Mouse (Mus musculus) kidney, postnatal 0 days (tissue): Measurements from ENCODE around the gene Eef1a1. TPM values are rescaled to one million over a fixed set of nuclear protein-coding genes. Genes with fewer than 3 reads are reported as not detected.

ENCODE experiments used
- ATAC-seq: fragments of 200-750 bp; cut with Nextera tagmentation; replicated peaks from 2 replicates; pipeline ENCODE4 v1.8.0; 2017; ENCODE audit warnings: low read depth, moderate number of reproducible peaks, moderate TSS enrichment, moderate library complexity; ENCODE audit not compliant: low FRiP score
- DNase-seq: peaks from one replicate; pipeline ENCODE4 v3.0.0-alpha.2; 2016; ENCODE audit warnings: low spot score
- H3K27ac ChIP-seq: fragments of 300-500 bp; sonication (generic); 2 replicates; pipeline ENCODE4 v1.5.1; 2014; ENCODE audit warnings: mild to moderate bottlenecking
- H3K27me3 ChIP-seq: fragments of 300-500 bp; sonication (generic); 2 replicates; pipeline ENCODE4 v1.6.1; 2014; ENCODE audit warnings: low read length, mixed read lengths; ENCODE audit not compliant: insufficient read depth
- H3K36me3 ChIP-seq: fragments of 300-500 bp; sonication (generic); 2 replicates; pipeline ENCODE4 v1.6.1; 2014; ENCODE audit warnings: low read length, mixed read lengths; ENCODE audit not compliant: insufficient read depth
- H3K4me1 ChIP-seq: fragments of 300-500 bp; sonication (generic); replicated peaks from 2 replicates; pipeline ENCODE4 v1.6.1; 2014; ENCODE audit warnings: antibody characterized with exemption, low read length, mixed read lengths; ENCODE audit not compliant: insufficient read depth
- H3K4me2 ChIP-seq: fragments of 300-500 bp; sonication (generic); 2 replicates; pipeline ENCODE4 v1.6.1; 2014; ENCODE audit warnings: mild to moderate bottlenecking, low read length, moderate library complexity, mixed read lengths
- H3K4me3 ChIP-seq: fragments of 300-500 bp; sonication (generic); replicated peaks from 2 replicates; pipeline ENCODE4 v1.5.1; 2014; ENCODE audit warnings: low read depth, low read length
- H3K9ac ChIP-seq: fragments of 300-500 bp; sonication (generic); 2 replicates; pipeline ENCODE4 v1.6.1; 2014; ENCODE audit warnings: low read depth, low read length
- H3K9me3 ChIP-seq: fragments of 300-500 bp; sonication (generic); replicated peaks from 2 replicates; pipeline ENCODE4 v1.6.1; 2016; ENCODE audit warnings: low read length, inconsistent platforms, mixed read lengths
- CTCF ChIP-seq: IDR thresholded peaks from 2 replicates; pipeline ENCODE4 v1.5.1; 2016; ENCODE audit warnings: antibody characterized with exemption, low read depth, mild to moderate bottlenecking, moderate library complexity
- WGBS: fragments of 180-500 bp; shearing (Covaris S2); extraction: QIAGEN DNeasy Blood & Tissue Kit; methylation state at CpG from one replicate; pipeline ENCODE4 v1.1.7; 2014; 5-methylcytosine and 5-hydroxymethylcytosine counted together
- polyA plus RNA-seq: library from polyadenylated mRNA; unstranded; fragments of >200 nt; fragmentation: Nextera tagmentation; extraction: Ambion mirVana; gene quantifications from 2 replicates; pipeline ENCODE4 v1.2.1, GENCODE M21; 2015

Gene Eef1a1
- polyA plus RNA-seq, 1 experiment from 2014 or later = 4,728 TPM

- Histone ChIP-seq H3K9ac (no peak overlapping the region), H3K9me3 (no peaks in the 10 kb centered on the region), H3K4me3 (no peak overlapping the region), H3K36me3 (no peaks in the 10 kb centered on the region), H3K27me3 (no peaks in the 10 kb centered on the region), H3K4me1 (peaks cover 6% of the 10 kb centered on the region), H3K27ac (peak overlapping the region; percentile 51), H3K4me2 (no peak overlapping the region)
- ATAC-seq (no peak), DNase-seq (no peak)
- 29% methylated on average over 5 of the region's 5 CpGs for WGBS
- no peak for TF ChIP-seq CTCF
Measured at GRCm38 (mm10) chr9:78531816-78532215, 42.9 kb upstream of the Eef1a1 start.

- Histone ChIP-seq H3K4me2 (peak overlapping the region; percentile 78), H3K4me3 (peak overlapping the region; percentile 38), H3K4me1 (peaks cover 11% of the 10 kb centered on the region), H3K9ac (peak overlapping the region; percentile 59), H3K9me3 (no peaks in the 10 kb centered on the region), H3K27me3 (no peaks in the 10 kb centered on the region), H3K27ac (peak overlapping the region; percentile 93), H3K36me3 (no peaks in the 10 kb centered on the region)
- ATAC-seq (peak; percentile 57), DNase-seq (peak; percentile 85)
- TF ChIP-seq CTCF = peak; percentile 91
- WGBS = 2% methylated on average over 16 of the region's 16 CpGs
Measured at GRCm38 (mm10) chr9:78527767-78528381, 38.9 kb upstream of the Eef1a1 start.

GRCm38 (mm10) chr9:78527301-78527761, 38.4 kb upstream of the Eef1a1 start:
- under 1% methylated on average over 24 of the region's 24 CpGs for WGBS
- Histone ChIP-seq H3K4me2 (peak overlapping the region; percentile 78), H3K36me3 (no peaks in the 10 kb centered on the region), H3K9me3 (no peaks in the 10 kb centered on the region), H3K4me1 (peaks cover 11% of the 10 kb centered on the region), H3K27ac (peak overlapping the region; percentile 93), H3K4me3 (peak overlapping the region; percentile 38), H3K9ac (peak overlapping the region; percentile 59), H3K27me3 (no peaks in the 10 kb centered on the region)
- TF ChIP-seq CTCF = peak; percentile 78
- ATAC-seq (peak; percentile 82), DNase-seq (peak; percentile 97)

GRCm38 (mm10) chr9:78526206-78526605, 37.3 kb upstream of the Eef1a1 start:
- no peak for TF ChIP-seq CTCF
- DNase-seq (no peak), ATAC-seq (no peak)
- H3K9me3 ChIP-seq = no peaks in the 10 kb centered on the region
- peaks cover 13% of the 10 kb centered on the region; the same call in 1 of the 2 replicates for H3K4me1 ChIP-seq
- H3K36me3 ChIP-seq = no peaks in the 10 kb centered on the region
- no peak overlapping the region for H3K4me3 ChIP-seq
- 92% methylated on average over 2 of the region's 2 CpGs for WGBS
- no peak overlapping the region for H3K4me2 ChIP-seq
- no peaks in the 10 kb centered on the region for H3K27me3 ChIP-seq
- H3K9ac ChIP-seq = no peak overlapping the region
- H3K27ac ChIP-seq = no peak overlapping the region

DNA sequence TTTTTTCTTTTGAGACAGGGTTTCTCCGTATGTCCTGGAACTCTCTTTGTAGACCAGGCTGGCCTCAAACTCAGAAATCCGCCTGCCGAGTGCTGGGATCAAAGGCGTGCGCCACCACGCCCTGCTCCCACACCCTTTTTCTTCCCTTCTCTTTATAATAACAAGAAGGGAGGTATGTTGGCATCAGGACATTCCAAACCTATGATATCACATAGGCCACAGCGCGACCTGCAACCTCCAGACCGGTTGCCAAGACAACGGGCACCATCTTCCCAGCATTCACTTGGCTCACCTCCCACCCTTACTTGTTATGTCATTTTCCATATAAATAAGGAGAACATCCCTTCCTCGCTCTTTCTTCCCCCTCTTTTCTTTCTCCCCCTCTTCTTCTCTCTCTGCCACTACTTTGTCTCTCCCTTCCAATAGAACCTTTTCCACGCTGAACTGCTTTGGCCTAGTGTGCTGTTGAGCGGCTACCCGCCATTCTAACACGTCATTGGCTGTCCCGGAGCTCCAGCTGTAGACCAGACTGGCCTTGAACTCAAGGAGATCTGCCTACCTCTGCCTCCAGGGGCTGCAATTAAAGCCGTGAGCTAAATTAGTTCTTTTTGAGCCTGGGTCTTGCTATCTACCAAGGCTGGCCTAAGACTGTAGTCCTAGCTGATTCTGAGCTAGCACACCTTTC, 36.6 kb upstream of the Eef1a1 start:
- no peaks in the 10 kb centered on the region for H3K27me3 ChIP-seq
- no peak overlapping the region for H3K4me3 ChIP-seq
- WGBS = 90% methylated on average over 17 of the region's 17 CpGs
- no peaks in the 10 kb centered on the region for H3K9me3 ChIP-seq
- DNase-seq (no peak), ATAC-seq (no peak)
- no peak overlapping the region for H3K4me2 ChIP-seq
- no peak for TF ChIP-seq CTCF
- peaks cover 17% of the 10 kb centered on the region; the same call in 1 of the 2 replicates for H3K4me1 ChIP-seq
- H3K36me3 ChIP-seq = no peaks in the 10 kb centered on the region
- no peak overlapping the region for H3K9ac ChIP-seq
- H3K27ac ChIP-seq = no peak overlapping the region

DNA sequence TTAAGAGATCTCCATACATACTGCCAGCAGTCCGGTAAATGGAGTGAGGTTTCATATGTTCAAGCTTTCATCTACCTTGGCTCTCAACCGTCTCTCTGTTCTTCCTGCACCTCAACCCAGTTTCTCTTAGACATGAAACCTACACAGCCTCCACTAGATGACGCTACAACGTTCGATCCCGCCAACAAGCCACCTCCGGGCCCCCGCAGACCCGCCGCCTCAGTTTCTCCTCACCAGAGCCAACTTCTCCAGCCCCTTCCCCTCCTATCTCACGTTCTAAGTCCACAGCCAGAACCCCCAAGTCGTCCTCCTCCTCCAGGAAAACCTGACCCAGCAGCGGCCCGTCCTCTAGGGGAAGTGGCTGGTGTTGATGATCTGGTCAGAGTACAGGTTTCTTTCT, 32.7 kb upstream of the Eef1a1 start:
- peak; percentile 55 for DNase-seq
- Histone ChIP-seq H3K4me2 (peak overlapping the region; percentile 88), H3K4me1 (peaks cover 9% of the 10 kb centered on the region; the same call in 1 of the 2 replicates), H3K27ac (peak overlapping the region; percentile 77), H3K4me3 (peak overlapping the region; percentile 43), H3K27me3 (no peaks in the 10 kb centered on the region), H3K9me3 (no peaks in the 10 kb centered on the region), H3K36me3 (no peaks in the 10 kb centered on the region), H3K9ac (peak overlapping the region; percentile 60)
- ATAC-seq = no peak
- TF ChIP-seq CTCF = peak; percentile 58
- WGBS = 40% methylated on average over 14 of the region's 14 CpGs
